Mouse (Mus musculus): ENCODE measurements around the gene Gm44965. TPM values are rescaled to one million over a fixed set of nuclear protein-coding genes. Genes with fewer than 3 reads are reported as not detected.

The Gm44965 gene
- polyA plus RNA-seq, 1 experiment from 2014 or later: not detected

DNA sequence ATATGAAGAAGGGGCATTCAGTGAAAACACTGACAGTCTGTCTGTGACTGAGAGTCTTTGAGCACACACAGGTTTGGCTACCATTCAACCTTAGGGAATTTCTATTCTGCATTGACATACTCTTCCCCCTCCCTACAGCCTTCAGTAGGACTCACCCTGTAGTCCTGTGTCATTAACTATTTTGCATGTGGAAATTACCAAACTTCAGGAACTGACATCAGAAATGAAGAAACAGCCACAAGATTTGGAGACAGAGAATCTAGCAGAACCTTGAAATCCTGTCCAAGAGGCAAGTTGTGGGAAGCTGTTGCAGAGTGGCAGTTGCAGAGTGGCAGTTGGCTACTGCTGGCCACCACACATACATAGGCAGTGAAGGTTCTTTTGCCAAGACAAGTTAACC, 74.3 kb downstream of the Gm44965 start:
- no peaks in the 10 kb centered on the region for H3K9me3 ChIP-seq
- no peak overlapping the region for H3K27ac ChIP-seq
- H3K4me3 ChIP-seq (replicated peaks): no peak overlapping the region
- no peaks in the 10 kb centered on the region for H3K36me3 ChIP-seq
- H3K4me2 ChIP-seq: no peak overlapping the region
- H3K4me1 ChIP-seq (replicated peaks): no peaks in the 10 kb centered on the region
- no peaks in the 10 kb centered on the region for H3K27me3 ChIP-seq
- no peak for ATAC-seq (ENCODE audit: insufficient number of reproducible peaks, insufficient read depth, low FRiP score, low TSS enrichment, low read depth)
- no peak overlapping the region for H3K9ac ChIP-seq (replicated peaks)

Other genes starting within 250 kb of the Gm44965 start
- gene Krba1, start 198.4 kb upstream of the Gm44965 start, polyA plus RNA-seq (2016; fragmentation: Nextera tagmentation; extraction: Ambion mirVana): 29.9 and 32.1 TPM in 2 replicates
- gene Zfp467, start 148.1 kb upstream of the Gm44965 start, polyA plus RNA-seq (2016; fragmentation: Nextera tagmentation; extraction: Ambion mirVana): 23.5 and 23.7 TPM in 2 replicates
- 0.33 and 0.38 TPM in 2 replicates for gene Sspo, start 145.7 kb upstream of the Gm44965 start, polyA plus RNA-seq (2016; fragmentation: Nextera tagmentation; extraction: Ambion mirVana)
- 5.5 and 6.9 TPM in 2 replicates for gene Atp6v0e2, start 56.3 kb upstream of the Gm44965 start, polyA plus RNA-seq (2016; fragmentation: Nextera tagmentation; extraction: Ambion mirVana)
- gene Lrrc61, start 39.1 kb upstream of the Gm44965 start, polyA plus RNA-seq (2016; fragmentation: Nextera tagmentation; extraction: Ambion mirVana): 9.0 and 11.4 TPM in 2 replicates
- gene Rarres2, start 21.2 kb upstream of the Gm44965 start, polyA plus RNA-seq (2016; fragmentation: Nextera tagmentation; extraction: Ambion mirVana): 4.9 and 6.9 TPM in 2 replicates
- not detected in 2 replicates for gene Gm45021, start 4.3 kb upstream of the Gm44965 start, polyA plus RNA-seq (2016; fragmentation: Nextera tagmentation; extraction: Ambion mirVana)
- 43.2 and 46.4 TPM in 2 replicates for gene Repin1, start 58 bp upstream of the Gm44965 start, polyA plus RNA-seq (2016; fragmentation: Nextera tagmentation; extraction: Ambion mirVana)
- gene Zfp775, start 8.1 kb downstream of the Gm44965 start, polyA plus RNA-seq (2016; fragmentation: Nextera tagmentation; extraction: Ambion mirVana): 9.7 and 10.5 TPM in 2 replicates
- 0.79 and 1.3 TPM in 2 replicates for gene AI854703, start 32.8 kb downstream of the Gm44965 start, polyA plus RNA-seq (2016; fragmentation: Nextera tagmentation; extraction: Ambion mirVana)
- 0.66 and 0.74 TPM in 2 replicates for gene Gimap8, start 53.3 kb downstream of the Gm44965 start, polyA plus RNA-seq (2016; fragmentation: Nextera tagmentation; extraction: Ambion mirVana)
- gene Gimap9, start 82.2 kb downstream of the Gm44965 start, polyA plus RNA-seq (2016; fragmentation: Nextera tagmentation; extraction: Ambion mirVana): 5.8 and 5.9 TPM in 2 replicates
- 10.0 and 10.5 TPM in 2 replicates for gene Gimap4, start 90.6 kb downstream of the Gm44965 start, polyA plus RNA-seq (2016; fragmentation: Nextera tagmentation; extraction: Ambion mirVana)
- gene Gimap6, start 114.3 kb downstream of the Gm44965 start, polyA plus RNA-seq (2016; fragmentation: Nextera tagmentation; extraction: Ambion mirVana): 12.9 and 14.1 TPM in 2 replicates
- 1.6 and 2.5 TPM in 2 replicates for gene Gm28053, start 124.7 kb downstream of the Gm44965 start, polyA plus RNA-seq (2016; fragmentation: Nextera tagmentation; extraction: Ambion mirVana)
- not detected in 2 replicates for gene Gimap7, start 124.7 kb downstream of the Gm44965 start, polyA plus RNA-seq (2016; fragmentation: Nextera tagmentation; extraction: Ambion mirVana)
- gene Gimap1, start 145.1 kb downstream of the Gm44965 start, polyA plus RNA-seq (2016; fragmentation: Nextera tagmentation; extraction: Ambion mirVana): 7.6 and 7.9 TPM in 2 replicates
- gene Gimap5, start 152.3 kb downstream of the Gm44965 start, polyA plus RNA-seq (2016; fragmentation: Nextera tagmentation; extraction: Ambion mirVana): 1.4 and 1.6 TPM in 2 replicates
- gene Gimap3, start 176.9 kb downstream of the Gm44965 start, polyA plus RNA-seq (2016; fragmentation: Nextera tagmentation; extraction: Ambion mirVana): not detected in 2 replicates
- 37.4 and 38.9 TPM in 2 replicates for gene Tmem176a, start 247.0 kb downstream of the Gm44965 start, polyA plus RNA-seq (2016; fragmentation: Nextera tagmentation; extraction: Ambion mirVana)
- gene Tmem176b, start 247.6 kb downstream of the Gm44965 start, polyA plus RNA-seq (2016; fragmentation: Nextera tagmentation; extraction: Ambion mirVana): 120 and 128 TPM in 2 replicates

All from limb, embryonic 12.5 days (tissue).